Mouse (Mus musculus) lung, adult 2 months (tissue): ENCODE results near the gene 2310034G01Rik. TPM values are rescaled to one million over a fixed set of nuclear protein-coding genes. Genes with fewer than 3 reads are reported as not detected.

Source experiments
- DNase-seq: peaks from one replicate; pipeline ENCODE4 v3.0.0; 2022
- H3K4me1 ChIP-seq: fragments of 200-500 bp; 2 replicates; pipeline ENCODE4 v1.6.1; 2011; ENCODE audit warnings: low read length; ENCODE audit not compliant: control insufficient read depth, insufficient read depth
- H3K4me3 ChIP-seq: fragments of 200-500 bp; replicated peaks from 2 replicates; pipeline ENCODE3; 2011; ENCODE audit warnings: low read depth, mild to moderate bottlenecking, control low read depth, low read length; ENCODE audit errors: extremely low read depth
- CTCF ChIP-seq: fragments of 200-500 bp; IDR thresholded peaks from 2 replicates; pipeline ENCODE4 v1.5.1; 2011; ENCODE audit warnings: mild to moderate bottlenecking, low read length, control low read depth; ENCODE audit not compliant: insufficient read depth
- POLR2A ChIP-seq: fragments of 200-500 bp; IDR thresholded peaks from 2 replicates; pipeline ENCODE4 v1.6.1; 2011; ENCODE audit warnings: low read depth, mild to moderate bottlenecking, control low read depth, low read length, borderline replicate concordance; ENCODE audit errors: extremely low read depth
- WGBS: fragments of 180-500 bp; shearing (Covaris S2); methylation state at CpG from one replicate; pipeline ENCODE4 v1.1.7; 2018; 5-methylcytosine and 5-hydroxymethylcytosine counted together
- polyA plus RNA-seq: library from polyadenylated mRNA; depleted of rRNA; stranded (reverse); fragments of >200 nt; gene quantifications from 2 replicates; pipeline ENCODE4 v1.2.3, GENCODE M21; 2012

The 2310034G01Rik gene
- polyA plus RNA-seq, 1 experiment, result 6.8 TPM

DNA sequence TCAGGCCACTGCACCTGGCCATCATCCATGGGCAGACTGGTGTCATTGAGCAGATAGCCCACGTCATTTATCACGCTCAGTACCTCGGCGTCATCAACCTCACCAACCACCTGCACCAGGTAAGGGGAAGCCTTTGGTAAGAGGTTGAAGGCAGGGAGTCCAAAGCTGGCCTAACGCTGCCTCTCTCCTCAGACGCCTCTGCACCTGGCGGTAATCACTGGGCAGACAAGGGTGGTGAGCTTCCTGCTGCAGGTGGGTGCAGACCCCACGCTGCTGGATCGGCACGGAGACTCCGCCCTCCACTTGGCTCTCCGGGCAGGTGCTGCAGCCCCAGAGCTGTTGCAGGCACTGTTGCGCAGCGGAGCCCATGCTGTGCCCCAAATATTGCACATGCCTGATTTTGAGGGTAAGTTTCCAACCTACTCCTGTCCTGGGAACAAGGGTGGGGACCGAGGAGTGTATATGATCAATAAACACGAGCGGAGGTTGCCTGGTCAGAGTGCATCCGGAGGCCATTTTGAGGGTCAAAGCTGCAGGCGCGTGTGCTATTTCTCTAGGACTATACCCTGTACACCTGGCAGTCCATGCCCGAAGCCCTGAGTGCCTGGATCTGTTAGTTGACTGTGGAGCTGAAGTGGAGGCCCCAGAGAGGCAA lies 40.3 kb downstream of the 2310034G01Rik start:
- peaks cover 6% of the 10 kb centered on the region for H3K4me1 ChIP-seq
- DNase-seq, result no peak
- H3K4me3 ChIP-seq, result no peak overlapping the region
- no peak for TF ChIP-seq POLR2A
- TF ChIP-seq CTCF, result no peak
- WGBS, result 88% methylated on average over 21 of the region's 21 CpGs

DNA sequence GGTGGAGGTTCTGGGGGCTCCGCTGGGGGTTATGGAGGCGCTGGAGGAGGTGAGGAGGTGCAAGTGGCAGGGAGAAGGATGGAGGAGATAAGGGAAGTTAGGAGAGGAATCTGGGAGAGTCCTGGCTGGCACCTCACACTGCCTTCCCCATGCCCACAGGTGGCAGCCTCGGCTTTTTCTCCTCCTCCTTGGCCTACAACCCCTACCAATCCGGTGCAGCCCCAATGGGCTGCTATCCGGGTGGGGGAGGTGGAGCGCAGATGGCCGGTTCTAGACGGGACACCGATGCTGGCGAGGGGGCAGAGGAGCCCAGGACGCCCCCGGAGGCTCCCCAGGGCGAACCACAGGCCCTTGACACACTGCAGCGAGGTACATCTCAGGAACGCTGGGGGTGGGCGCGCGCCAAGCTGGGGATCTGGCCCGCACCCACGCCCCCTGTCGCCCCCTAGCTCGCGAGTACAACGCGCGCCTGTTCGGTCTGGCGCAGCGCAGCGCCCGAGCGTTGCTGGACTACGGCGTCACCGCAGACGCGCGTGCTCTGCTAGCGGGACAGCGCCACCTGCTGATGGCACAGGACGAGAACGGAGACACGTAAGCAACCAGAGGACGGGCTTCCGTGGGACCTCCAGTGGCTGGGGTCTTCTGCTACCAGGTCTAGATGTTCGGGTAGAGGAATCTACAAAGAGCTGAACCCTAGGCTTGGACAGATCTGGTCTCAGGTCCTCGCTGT lies 41.2 kb downstream of the 2310034G01Rik start:
- WGBS, result 7% methylated on average over 47 of the region's 47 CpGs
- peak; percentile 25; the same call in 1 of the 2 replicates for TF ChIP-seq POLR2A
- TF ChIP-seq CTCF, result peak; percentile 93
- Histone ChIP-seq H3K4me3 (no peak overlapping the region), H3K4me1 (peaks cover 6% of the 10 kb centered on the region)
- DNase-seq, result peak; percentile 80

DNA sequence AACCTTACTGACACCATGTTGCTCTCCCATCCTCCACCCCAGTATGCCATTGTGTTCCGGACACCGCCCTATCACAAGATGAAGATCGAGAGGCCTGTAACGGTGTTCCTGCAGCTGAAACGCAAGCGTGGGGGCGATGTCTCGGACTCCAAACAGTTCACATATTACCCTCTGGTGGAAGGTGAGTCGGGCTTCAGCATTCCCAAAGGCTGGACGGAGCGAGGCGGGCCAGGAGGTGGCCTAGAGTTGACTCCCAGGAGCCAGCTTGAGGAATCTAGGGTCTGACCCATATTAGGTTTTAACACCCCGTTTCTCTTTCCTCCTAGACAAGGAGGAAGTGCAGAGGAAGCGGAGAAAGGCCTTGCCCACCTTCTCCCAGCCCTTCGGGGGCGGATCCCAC lies 41.8 kb downstream of the 2310034G01Rik start:
- no peak overlapping the region for H3K4me3 ChIP-seq
- H3K4me1 ChIP-seq, result peaks cover 8% of the 10 kb centered on the region
- TF ChIP-seq CTCF (no peak), POLR2A (no peak)
- DNase-seq, result no peak
- WGBS, result 85% methylated on average over 16 of the region's 16 CpGs

DNA sequence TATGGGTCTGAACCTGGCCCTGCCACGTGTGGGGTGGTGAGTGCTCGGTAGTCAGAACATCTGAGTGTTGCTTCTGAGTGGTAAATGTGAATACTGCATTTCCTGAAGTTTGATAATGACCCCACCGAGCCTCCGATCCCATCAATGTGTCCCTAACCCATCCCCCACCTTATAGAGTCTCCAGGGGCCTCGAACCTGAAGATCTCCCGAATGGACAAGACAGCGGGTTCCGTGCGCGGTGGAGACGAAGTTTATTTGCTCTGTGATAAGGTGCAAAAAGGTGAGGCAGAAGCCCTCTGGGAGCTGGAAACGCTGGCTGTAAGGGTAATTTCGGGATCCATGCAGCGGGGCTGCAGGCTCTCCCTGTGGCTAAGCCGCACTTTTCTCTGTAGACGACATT lies 42.3 kb downstream of the 2310034G01Rik start:
- no peak for DNase-seq
- no peak for TF ChIP-seq CTCF
- no peak for TF ChIP-seq POLR2A
- 90% methylated on average over 16 of the region's 16 CpGs for WGBS
- no peak overlapping the region for H3K4me3 ChIP-seq
- H3K4me1 ChIP-seq, result peaks cover 8% of the 10 kb centered on the region

DNA sequence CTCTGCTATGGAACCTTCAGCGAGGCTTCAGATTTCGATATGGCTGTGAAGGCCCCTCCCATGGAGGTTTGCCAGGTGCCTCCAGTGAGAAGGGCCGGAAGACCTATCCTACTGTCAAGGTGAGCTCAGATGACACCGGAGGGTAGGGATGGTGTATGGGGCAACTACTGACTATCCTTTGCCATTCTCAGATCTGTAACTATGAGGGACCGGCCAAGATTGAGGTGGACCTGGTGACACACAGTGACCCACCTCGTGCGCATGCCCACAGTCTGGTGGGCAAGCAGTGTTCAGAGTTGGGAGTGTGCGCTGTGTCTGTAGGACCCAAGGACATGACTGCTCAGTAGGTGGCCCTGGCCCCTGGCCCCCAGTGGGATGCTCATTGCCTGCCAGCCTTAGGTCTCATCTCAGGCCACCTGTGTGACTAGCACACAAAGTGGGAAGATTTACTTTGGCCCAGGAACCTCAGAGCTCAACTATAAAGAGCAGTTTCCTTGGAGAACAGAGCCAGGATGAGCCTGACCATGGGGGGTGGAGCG lies 43.3 kb downstream of the 2310034G01Rik start:
- Histone ChIP-seq H3K4me1 (peaks cover 8% of the 10 kb centered on the region), H3K4me3 (no peak overlapping the region)
- TF ChIP-seq CTCF (no peak), POLR2A (no peak)
- no peak for DNase-seq
- 95% methylated on average over 9 of the region's 9 CpGs for WGBS

DNA sequence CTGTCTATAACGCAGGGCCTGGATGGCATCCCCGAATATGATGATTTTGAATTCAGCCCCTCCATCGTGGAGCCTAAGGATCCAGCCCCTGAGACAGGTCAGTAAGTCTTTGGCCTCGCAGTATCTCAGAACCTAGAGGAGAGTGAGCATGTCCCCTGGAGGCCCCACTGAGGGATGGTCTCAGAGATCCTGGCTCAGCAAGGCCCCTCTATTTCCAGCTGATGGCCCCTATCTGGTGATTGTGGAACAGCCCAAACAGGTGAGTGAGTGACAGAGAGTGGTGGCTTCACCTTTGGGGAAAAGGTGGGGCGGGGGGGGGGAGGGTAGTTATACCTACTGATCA lies 43.9 kb downstream of the 2310034G01Rik start:
- WGBS, result 60% methylated on average over 5 of the region's 5 CpGs
- Histone ChIP-seq H3K4me3 (peak overlapping the region; percentile 95), H3K4me1 (peaks cover 8% of the 10 kb centered on the region)
- DNase-seq, result no peak
- no peak for TF ChIP-seq CTCF
- no peak for TF ChIP-seq POLR2A

DNA sequence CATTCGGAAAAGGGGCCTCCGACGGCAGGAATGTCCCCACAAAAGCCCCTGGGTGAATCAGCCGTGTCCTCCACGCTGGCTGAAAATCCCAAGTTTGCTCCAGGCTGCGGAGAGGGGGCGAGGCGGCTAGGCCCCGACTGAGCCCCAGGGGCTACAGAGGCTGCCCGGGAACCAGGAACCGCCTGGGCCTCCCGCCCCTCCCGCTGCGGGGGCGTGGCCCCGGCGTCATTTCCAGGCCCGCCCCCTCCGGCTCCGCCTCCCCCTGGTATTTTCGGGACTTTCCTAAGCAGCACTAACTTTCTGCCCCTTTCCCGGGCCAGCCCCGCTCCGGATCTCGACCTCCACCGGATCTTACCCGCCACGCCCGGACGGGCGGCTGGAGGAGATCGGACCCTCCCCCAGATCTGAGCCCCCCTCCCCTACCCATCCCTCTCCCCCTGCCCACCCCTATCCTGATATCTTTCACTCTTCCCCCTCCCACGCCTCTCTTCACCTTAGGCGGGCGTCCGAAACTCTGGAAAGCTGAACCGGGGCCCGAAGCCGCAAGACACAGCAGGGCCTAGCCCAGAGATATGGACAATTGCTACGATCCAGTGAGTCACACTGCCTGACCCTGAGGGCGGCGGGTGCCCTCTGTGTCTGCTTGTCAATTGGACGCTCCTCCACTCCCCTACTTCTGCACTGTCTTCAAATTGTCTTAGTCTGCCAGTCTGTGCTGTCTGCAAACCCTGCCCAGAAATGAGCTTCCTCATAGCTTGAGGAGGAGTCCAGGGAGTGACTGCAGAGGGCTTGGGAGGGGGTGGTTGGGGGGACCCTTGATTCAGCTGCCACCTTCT lies 44.5 kb downstream of the 2310034G01Rik start:
- WGBS, result under 1% methylated on average over 43 of the region's 43 CpGs
- DNase-seq, result peak; percentile 88
- Histone ChIP-seq H3K4me1 (peaks cover 8% of the 10 kb centered on the region), H3K4me3 (peak overlapping the region; percentile 95)
- TF ChIP-seq POLR2A, result peak; percentile 61; the same call in 1 of the 2 replicates
- TF ChIP-seq CTCF, result no peak

DNA sequence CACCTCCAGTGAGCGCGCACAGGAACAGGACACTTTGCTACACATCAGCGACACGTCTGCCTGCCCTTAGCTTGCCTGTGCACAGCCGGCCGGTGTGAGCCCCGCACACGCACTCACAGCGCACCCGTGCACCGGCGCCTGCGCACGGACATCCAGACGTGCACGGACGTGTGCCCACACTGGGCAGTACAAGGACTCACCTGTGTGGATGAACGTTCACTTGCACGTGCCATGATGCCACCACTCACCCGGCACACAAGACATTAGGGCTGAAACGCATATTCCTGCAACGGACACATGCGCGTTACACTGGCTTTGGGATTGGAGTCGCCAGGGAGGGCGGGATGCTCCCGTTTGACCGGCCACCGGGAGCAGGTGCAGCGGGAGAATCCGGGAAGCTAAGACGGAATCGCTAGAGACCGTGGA lies 45.2 kb downstream of the 2310034G01Rik start:
- TF ChIP-seq POLR2A (no peak), CTCF (no peak)
- under 1% methylated on average over 34 of the region's 34 CpGs for WGBS
- no peak for DNase-seq
- Histone ChIP-seq H3K4me1 (peaks cover 8% of the 10 kb centered on the region), H3K4me3 (peak overlapping the region; percentile 95)

DNA sequence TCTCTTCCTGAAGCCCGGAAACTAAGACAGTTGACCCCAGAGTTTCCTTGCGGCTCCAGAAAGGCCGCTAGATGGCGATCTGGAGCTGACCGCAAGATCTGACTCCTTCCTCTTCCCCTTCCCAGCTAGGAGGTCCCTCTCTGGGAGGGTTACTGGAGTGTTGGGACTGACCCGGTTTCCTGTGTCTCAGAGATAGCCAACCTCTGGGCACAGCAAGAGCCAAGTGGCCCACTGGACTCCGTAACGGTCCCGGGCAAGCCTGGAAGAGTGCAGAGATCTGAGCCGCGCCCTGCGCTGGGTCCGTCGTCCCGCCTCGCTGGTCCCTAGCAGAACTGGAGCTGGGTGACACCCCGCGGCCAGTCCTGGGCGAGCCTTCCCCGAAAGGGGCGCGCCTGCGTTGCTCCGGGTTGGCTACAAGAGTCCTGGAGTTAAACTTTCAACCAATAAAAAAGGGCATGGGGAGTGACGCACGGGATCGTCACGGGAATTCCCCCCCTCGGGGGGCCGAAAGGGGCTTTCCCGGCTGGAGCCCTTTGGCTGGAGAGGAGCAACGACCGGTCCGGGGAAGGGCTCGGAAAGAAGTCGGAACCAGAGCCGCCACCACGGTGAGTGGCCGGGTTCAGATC lies 45.8 kb downstream of the 2310034G01Rik start, which contains the start of gene Nfkb2:
Gene Nfkb2, plus strand, starts transcription at position 105 of the 626 bp plus-strand sequence.
- peak; percentile 92 for DNase-seq
- WGBS, result under 1% methylated on average over 39 of the region's 39 CpGs

More for the DNA sequence above, 45.8 kb downstream of the 2310034G01Rik start, which contains the start of gene Nfkb2:
- Histone ChIP-seq H3K4me3 (peak within 1 kb of the TSS; percentile 95), H3K4me1 (peaks cover 8% of the 10 kb centered on the region)
- peak; percentile 88; the same call in 1 of the 2 replicates for TF ChIP-seq POLR2A
- peak; percentile 85 for TF ChIP-seq CTCF
